Mouse (Mus musculus) induced T-regulatory cell, adult 2 months (primary cell): ENCODE data around the gene Nfix.

Source experiments
- DNase-seq: peaks from one replicate; pipeline ENCODE4 v3.0.0-alpha.2; 2012; ENCODE audit warnings: low read depth

Nfix gene

GRCm38 (mm10) chr8:84766422-84766821, 33.7 kb downstream of the Nfix start:
- no peak for DNase-seq

DNA sequence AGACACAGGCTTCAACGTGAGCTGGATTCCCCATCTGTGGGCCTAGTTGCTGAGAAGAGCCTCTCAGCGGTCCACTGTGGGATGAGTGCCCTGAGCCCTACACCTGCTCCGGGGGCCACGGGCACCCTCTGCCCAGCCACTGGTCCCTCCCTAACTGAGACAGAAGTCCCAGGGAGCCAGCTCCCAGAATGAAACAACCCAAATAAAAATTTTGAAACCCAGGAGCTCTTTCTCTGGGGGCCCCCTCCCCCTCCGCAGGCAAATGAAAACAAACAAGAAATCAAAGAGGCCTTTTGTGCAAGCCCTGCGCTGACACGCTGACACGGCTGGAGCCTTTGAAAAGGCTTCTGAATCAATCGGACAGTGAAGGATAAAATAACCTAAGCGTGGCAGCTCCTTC, 34.5 kb downstream of the Nfix start:
- DNase-seq = no peak

GRCm38 (mm10) chr8:84764870-84765495, 35.2 kb downstream of the Nfix start:
- no peak for DNase-seq

DNA sequence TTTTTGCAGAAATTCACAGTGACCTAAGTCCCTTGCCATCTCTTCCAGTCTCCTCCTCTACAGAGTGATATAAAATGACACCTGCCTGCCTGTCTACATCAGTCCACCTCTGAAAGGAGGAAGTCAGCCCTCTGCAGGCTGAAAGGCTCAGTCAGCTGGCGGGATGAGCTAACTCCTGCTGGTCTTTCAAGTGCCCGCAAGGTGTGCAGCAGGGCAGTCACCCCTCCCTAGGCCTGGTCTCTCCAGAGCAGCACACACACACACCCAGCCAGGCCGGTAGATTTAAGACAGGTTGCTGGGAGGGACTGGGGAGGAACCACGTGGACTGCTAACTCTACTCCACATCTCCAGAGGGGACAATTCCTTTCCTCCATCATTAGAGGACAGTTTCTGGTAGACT, 36.0 kb downstream of the Nfix start:
- no peak for DNase-seq

- no peak for DNase-seq
Observed at GRCm38 (mm10) chr8:84760901-84761300, 39.2 kb downstream of the Nfix start.

- DNase-seq = no peak
Observed at GRCm38 (mm10) chr8:84760405-84760805, 39.7 kb downstream of the Nfix start.

DNA sequence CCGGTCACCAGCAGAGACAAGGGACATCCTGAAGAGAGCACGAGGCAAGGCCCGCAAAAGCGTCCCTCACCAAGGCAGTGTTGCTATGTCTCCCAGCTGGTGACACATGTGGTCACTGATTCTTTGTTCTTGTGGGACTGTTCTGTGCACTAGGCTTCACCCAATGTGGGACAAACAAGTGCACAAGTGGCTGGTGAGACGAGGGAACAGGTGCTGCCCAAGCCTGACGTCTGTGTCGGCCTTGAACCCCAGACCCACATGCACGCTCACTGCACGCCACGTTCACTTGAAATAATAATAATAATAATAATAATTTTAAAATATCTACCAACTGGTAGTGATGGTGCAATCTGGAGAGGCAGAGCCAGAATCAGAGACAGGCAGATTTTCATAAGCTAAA, 40.4 kb downstream of the Nfix start:
- DNase-seq = no peak

DNA sequence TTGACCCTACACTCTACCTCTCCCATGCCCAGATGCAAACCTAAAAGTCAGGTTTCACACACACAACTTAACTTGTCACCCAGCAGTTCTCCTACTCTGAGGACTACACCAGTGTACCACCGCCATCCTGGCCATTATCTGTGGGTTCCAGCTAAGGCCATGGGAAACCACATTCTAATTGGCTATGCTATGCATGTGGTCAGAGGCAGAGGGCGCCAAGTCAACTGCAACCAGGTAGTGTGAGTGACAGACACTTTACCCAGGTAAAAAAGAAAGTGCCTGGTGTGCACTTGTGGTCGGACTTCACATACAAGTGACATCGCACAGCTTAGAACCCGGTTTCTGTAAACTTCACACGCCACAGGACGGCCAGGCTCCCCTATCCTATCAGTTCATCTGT, 41.0 kb downstream of the Nfix start:
- peak; percentile 50 for DNase-seq

DNA sequence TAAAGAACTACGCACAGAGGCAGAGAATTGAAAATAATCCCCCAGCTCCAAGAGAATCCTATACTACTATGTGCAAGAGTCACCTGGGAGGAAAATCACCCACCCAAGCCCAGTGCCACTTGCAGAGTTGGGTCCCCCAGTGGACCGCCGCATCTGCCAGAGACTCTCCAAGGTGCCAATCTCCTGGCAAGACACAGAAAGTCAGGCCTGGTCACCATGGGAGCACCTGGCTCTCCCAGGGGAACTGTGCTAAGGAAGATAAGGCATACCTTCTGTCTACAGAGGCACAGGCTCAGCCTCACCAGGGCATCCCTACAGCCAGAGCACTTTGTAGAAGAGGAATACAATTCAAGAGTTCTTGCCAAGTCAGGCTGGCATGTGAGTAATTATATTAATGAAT, 41.8 kb downstream of the Nfix start:
- no peak for DNase-seq

DNA sequence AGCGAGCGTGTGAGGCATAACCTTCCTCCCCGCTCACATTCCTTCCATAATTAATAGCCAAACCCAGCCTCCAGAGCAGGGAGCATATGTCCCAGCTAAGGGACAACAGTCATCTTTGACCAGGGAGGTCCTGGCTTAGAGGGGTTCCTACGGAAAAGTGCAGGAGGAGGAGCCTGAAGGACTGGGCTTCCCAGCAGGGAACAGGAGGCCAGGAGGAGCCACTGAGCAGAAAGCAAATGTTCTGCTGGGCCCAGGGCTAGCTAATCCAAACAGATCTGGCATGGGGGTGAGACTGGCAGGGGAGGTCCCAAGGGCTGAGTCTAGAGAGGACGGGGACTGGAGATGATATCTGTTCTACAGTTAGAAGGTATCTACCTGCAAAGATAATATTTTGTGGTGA, 42.6 kb downstream of the Nfix start:
- no peak for DNase-seq

- no peak for DNase-seq
Observed at GRCm38 (mm10) chr8:84752734-84753582, 47.2 kb downstream of the Nfix start.

DNA sequence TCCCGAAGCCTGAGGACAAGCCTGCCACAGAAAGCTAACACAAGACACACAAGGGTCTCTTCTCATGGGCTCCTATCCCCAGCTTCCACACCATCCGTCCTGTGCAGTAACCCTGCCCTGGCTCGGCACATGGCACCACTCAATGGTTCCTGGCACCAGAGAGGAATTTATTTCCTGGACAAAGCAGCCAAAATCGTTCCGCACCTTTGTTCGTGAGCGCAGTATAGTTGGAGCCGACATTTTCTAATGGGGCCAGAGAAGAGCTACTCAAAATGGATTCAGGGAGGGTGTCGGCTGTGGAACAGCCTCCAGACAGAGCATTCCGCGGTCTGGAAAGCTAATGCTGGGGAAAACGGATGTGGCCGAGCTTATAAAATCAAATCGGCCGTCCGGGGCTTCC, 50.6 kb downstream of the Nfix start:
- DNase-seq = no peak

DNA sequence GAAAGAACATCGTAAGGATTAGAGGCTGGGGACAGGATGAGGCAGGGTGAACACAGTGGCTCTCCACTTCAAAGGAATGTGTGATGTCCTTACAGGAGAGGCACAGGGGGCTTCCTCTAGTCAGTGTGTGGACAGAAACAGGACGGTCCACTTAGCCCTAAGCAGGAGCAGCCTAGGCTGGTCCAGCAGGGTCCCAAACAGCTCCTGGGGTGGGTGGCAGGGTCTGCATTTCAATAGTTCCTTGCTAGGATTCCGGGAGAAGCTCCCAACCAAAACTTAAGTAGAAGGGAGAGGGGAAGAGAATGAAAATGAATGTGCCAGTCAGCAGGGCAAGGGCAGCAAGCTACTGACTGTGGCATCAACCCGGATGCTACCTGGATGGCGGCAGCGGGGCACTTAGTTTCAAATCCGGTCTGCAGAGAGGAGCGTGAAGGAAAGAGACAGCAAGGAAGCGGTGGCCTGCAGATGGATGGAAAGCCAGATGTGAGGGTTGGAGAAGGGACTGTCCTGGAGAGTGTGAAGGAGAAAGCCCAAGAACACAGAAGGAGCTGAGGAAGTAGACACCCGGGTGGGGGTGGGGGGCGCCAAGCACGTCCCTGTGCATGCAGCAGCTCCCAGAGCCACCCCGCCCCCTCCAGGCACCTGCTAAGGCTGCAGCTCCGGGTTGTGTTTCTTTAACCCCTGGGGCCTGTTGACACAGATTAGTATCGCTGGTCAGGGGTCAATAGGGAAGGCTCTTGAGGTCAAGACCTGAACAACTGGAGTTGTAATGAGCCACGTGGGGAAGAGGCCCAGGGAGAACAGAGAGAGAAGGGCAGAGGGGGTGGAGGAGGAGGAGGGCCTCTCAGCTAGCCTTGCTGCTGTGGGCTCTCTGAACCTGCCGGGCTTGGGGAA, 54.9 kb downstream of the Nfix start:
- peak; percentile 60 for DNase-seq

- no peak for DNase-seq
Observed at GRCm38 (mm10) chr8:84743517-84744420, 56.4 kb downstream of the Nfix start.

DNA sequence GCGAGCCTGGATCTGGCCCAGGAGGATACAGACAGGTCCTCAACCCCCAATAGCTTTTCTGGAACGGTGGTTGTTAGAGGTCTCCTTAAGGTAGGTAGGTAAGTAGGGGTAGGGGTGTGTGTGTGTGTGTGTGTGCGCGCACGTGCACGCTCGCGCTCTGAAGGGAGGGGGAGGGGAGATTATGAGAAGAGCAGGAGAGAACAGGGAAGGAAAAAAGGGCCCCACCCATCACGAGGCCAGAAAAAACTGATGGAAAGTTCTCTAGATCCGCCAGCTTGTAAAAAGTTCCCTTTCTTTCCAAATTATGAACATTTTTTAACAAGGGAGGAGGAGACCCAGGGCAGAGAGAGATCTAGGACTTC, 57.1 kb downstream of the Nfix start:
- no peak for DNase-seq

DNA sequence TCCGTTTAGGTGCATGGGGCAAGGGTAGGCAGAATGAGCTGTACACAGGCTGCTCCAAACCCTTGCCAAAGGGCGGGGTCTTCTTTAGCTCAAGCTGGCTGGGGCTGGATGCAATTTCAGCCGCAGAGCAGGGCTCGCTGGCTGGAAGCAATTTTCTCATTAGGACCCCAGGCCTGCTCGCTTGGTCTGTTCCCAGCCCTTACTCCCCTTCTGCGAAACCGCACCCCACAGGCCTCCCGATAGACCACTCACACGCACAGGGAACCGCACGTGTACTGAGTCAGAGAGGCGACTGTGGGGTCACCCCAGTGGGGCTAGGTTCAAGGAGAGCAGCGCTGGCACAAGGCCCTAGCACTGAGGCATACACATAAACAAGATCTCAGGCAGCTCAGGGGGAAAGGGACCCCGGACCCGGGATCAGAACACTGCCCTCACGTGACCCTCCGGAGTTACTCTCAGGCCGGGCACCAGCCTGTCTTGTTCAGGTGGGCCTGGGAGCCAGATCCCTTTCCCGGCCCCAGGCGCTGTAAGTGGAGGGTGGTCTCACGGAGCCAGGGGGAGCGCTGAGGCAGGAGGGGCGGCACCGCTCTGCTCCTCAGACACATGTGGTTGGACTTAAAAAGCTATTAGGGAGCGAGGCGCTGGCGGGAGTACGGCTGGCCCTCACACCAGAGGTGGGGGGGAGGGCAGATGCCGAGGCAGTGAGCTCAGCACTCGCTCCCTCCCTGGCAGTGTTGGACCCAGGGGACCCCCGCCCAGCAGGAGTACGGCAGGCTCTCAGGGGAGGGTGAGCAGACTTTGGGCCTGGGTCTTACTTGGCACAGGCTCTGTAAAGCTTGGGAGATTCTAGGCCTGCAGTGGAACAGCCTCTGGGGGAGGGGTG, 57.7 kb downstream of the Nfix start:
- DNase-seq = no peak

DNA sequence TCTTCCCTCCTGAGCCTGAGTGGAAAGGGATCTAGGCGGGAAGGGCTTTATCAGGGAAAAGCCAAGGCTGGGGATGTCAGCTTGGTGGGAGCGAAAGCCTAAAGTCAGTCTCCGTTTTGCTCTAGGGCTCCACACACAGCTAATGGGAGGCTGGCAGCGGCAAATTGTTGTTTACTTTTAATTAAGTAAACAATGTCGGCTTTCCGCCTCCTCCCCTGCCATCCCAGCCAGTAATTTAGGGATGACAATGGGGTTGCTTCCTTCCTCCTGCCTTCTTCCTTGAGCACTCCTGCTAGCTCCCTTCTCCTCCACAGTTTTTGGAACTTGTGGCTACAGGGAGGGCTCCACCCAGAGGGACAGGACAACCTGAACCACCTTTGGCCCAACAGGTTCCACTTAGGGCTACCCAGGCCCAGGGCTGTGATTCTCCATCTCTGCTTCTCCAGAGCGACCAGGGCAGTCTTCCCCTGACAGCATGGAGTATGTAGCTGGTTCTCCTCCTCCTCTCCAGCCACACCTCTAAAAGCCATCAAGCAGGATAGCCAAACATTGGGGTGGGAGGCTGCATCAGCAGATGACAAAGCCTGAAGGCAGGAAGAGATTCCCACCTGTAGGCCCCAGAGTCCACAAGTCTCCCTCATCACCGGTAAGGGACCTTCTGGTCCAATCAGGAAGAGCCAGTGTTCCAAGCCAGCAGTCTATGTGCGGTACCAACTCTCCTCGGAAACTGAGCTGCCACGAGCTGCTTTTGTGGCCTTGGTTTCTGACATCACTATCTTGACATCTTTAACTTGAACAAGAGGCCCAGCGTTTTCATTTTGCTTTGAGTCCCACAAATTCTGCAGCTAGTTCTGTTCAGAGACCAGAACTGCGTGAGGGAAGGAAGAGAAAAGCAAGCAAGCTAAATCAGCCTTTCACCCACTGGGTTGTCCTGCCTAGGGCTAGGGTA, 59.0 kb downstream of the Nfix start:
- no peak for DNase-seq

DNA sequence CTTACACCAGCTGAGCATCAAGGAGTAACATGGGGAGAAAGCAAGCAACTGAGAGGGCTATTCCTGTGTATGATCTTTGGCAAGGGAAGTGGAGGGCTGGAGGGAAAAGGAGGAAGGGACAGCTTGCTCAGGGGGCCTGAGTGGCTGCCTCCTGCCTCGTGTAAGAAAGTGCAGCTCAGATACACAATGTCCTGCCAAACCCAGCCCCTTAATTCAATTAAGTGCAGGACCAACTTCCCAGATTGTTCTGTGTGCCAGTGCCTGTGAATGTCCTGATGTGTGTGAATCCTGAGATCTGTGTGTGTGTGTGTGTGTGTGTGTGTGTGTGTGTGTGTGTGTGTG, 60.8 kb downstream of the Nfix start:
- DNase-seq = no peak

- DNase-seq = no peak
Observed at GRCm38 (mm10) chr8:84738715-84739400, 61.3 kb downstream of the Nfix start.
